Mouse (Mus musculus): Measurements from ENCODE around the gene Tmcc1. TPM values are rescaled to one million over a fixed set of nuclear protein-coding genes. Genes with fewer than 3 reads are reported as not detected.

The Tmcc1 gene
- total RNA-seq, 1 experiment from 2014 or later = 191 TPM

DNA sequence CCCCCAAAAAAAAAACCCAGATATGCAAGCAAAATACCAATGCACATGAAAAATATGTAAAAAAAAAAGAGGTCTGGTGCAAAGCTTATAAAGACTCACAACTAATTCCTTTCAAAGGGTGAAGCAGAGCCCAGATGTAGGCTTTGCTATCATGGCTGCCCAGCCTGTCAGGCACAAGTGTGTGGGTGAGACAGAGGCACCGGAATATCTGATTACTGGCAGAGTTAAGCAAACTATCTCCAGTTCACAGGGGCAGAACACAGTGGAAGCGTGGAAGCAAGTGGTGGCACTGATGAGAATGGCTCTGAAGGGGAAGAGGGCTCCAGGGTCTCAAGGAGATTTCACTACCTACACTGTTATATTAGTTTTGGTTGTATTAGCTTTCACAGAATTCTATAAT, 155.1 kb downstream of the Tmcc1 start:
- ATAC-seq (ENCODE audit: extremely low read depth, insufficient number of reproducible peaks, low FRiP score, poor library complexity, severe bottlenecking) = no peak

DNA sequence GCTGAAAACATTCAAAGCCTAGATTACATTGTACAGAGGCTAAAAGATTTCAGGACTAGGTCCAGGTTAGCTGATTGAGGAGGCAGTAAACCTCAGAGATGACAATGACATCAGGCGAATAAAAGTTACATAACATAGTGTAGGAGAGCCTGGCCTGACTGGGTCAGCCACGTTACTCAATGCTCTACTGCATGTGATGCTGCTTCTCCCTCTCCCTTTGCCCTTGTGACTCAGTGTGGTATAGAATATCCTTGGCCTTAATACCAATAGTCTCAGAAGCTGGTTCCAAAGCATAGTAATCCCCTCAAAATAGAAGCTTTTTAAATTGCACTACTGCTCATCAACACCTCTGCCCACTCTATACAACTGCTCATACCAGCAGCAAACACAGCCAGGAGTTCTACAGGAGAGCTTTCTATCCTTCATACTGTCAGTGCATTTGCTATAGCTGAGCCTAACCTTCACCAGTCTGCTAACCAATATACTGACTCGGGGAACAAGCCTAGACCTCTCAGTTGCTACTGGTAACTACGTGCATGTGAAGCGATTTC, 155.9 kb downstream of the Tmcc1 start:
- no peak for ATAC-seq (ENCODE audit: extremely low read depth, insufficient number of reproducible peaks, low FRiP score, poor library complexity, severe bottlenecking)

DNA sequence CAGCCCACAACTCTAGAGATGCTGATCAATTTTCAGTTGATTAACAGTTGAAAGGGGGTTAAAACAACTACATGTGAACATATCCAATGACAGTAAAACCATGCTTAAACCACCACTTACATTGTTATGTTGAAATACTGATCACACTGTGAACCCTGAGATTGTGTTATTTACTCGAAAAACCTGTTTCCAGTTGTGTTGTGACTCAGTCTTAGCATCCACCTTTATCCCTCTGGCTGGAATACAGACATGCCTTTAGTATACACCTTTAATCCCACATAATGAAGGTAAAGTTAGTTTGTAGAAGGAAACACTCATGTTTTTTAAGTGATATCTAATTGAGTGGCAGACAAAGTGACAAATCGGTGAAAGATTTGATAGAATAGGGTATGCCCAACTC, 156.7 kb downstream of the Tmcc1 start:
- ATAC-seq (ENCODE audit: extremely low read depth, insufficient number of reproducible peaks, low FRiP score, poor library complexity, severe bottlenecking) = no peak

DNA sequence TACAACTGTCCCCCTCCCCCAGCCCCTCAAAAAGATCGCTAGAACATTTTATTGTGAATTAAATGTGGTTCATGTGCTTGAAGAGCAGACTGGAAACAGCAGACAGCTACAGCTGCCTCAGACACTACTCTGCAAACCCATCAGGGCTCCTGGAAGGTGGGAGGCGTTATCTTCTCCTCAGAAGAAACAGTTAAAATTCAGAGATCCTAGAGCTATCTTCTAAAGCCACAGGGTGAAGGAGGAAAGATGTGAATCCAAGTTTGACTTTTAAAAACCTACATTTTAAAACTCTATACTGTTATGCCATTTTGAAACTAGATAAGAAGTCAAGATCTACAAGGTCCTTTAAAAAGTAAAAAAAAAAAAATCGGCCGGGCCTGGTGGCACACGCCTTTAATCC, 162.2 kb downstream of the Tmcc1 start:
- ATAC-seq (ENCODE audit: extremely low read depth, insufficient number of reproducible peaks, low FRiP score, poor library complexity, severe bottlenecking) = no peak

DNA sequence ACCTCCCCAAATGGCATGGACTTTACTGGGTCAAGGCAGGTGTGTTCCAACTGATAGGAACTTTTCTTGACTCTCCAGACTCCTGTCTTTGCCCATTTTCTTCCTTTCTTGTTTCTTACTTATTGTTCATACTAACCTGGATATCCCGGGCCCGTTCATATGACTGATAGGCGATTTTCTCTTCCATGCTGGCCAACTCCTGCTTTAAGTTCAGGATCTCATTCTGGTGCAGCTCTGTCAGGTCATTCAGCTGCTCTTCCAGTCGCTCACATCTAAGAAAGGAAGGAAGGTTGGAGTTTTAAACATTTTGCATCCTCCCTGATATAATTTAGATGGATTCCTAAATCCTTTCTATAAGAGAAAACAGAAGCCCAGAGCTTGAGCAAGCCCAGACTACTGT, 168.6 kb downstream of the Tmcc1 start:
- ATAC-seq (ENCODE audit: extremely low read depth, insufficient number of reproducible peaks, low FRiP score, poor library complexity, severe bottlenecking) = 0 out of 2 replicates have a peak, but pooled peaks have one; percentile 30

DNA sequence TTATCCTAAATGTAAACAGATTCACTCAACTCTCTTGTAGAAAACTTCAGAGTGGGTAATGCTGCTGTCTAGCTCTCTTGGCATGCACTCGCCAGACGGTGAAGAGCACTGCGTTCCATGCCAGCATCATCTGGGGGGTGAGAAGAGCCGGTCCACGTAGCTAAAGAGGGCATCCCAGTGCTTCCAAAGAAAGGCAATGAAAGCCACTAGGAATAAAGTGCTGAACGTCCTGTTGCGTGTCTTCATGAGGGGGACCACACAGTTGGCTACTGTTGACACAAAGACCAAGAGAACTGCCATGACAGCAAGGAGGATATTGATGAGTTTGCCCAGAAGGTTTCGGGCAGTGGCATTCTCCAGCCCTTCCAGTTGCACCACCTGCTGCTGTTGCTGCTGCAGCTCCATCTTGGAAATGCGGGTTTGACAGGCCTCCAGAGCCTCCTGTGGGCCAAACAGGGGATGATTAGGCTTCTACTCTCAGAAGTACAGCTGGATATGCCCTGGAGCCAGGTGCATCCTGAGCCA, 171.3 kb downstream of the Tmcc1 start:
- peak; percentile 35; the same call in 1 of the 2 replicates for ATAC-seq (ENCODE audit: extremely low read depth, insufficient number of reproducible peaks, low FRiP score, poor library complexity, severe bottlenecking)

DNA sequence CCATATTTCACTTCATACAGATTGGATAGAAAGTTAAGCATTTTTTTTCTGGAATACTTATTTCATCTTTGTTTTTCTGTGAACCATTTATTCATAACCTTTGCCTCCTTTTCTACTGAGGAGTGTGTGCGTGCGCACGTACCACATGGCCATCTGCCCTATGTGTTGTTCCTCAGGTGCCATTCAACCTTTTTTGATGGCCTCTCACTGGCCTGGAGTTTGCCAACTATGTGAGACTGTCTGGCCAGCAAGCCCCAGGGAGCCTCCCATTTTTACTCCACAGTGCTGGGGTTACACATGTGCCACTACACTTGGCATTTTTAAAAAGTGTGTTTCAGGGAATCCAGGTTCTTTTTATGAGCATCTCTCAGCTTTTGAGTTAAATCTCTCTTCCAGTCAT, 177.4 kb downstream of the Tmcc1 start:
- no peak for ATAC-seq (ENCODE audit: extremely low read depth, insufficient number of reproducible peaks, low FRiP score, poor library complexity, severe bottlenecking)

DNA sequence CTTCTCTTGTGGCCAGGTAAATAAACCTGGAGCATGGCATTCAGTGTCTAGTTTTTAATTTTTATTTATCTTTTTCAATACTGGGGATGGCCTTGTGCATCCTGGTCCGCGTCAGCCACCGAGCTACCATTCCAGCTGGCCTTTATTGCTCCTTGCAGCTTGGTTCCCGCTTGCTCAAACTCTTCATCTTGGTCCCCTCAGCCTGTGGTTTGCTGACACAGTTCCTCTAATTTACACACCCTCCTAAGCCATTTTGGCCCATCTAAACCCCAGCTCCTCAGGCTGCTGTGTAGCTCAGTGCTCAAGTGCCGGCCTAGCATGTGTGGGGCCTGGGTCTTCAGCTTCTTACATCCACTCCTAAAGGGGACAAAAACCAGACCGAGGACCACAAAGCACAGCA, 179.2 kb downstream of the Tmcc1 start:
- ATAC-seq (ENCODE audit: extremely low read depth, insufficient number of reproducible peaks, low FRiP score, poor library complexity, severe bottlenecking) = no peak

DNA sequence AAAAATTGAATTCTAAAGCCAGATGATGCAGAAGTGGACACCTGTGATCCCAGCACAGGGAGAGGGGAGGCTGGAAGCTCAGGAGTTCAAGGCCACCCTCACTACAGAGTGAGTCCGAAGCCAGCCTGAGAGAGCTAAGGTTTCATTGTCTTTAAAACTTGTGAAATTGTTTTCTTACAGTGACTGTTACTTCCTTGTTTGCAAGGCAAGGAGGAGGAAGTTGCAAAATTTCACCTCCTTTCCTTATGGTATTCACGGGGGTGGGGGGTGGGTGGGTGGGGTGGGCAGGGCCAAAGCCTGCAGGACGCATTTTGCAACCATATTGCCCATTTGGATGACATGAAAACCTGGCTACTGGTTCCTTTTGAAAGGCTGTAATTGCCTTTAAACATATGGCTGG, 179.6 kb downstream of the Tmcc1 start:
- ATAC-seq (ENCODE audit: extremely low read depth, insufficient number of reproducible peaks, low FRiP score, poor library complexity, severe bottlenecking) = peak; percentile 55

DNA sequence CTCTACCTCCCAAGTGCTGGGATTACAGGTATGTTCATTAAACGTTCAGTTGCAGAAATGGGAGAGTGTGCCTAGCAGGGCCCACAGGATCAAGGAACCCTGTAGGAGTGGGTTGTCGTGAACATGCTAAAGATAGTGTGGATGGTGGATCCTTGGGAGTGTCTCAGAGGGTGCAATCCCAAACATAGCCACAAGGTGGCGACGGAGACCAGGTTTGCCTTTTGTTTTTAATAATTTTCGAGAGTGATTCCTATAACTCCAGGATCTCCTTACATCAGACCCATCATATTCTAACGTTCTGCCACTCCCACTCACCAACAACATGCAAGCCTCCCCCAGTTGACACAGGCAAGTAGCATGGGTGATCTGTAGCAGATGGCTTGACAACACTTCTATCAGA, 182.7 kb downstream of the Tmcc1 start:
- ATAC-seq (ENCODE audit: extremely low read depth, insufficient number of reproducible peaks, low FRiP score, poor library complexity, severe bottlenecking) = peak; percentile 50; the same call in 1 of the 2 replicates

DNA sequence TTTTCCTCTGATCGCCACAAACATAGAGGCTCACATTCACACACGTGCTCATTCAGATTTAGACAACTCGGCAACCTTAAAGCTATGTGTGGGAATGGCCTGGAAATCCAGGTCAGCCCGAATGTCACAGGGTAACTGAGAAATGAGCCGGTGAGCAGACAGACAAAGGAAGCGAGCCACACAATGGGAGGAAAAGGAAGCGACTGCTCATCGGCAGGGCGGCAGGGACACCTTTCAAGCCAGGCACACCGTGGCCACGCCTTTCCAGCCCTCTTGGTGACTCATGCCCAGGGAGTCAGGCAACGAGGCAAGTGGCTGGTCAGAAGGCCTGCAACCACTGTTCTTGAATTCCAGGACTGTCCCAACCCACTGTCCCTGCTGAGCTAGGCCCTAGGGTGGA, 183.9 kb downstream of the Tmcc1 start:
- ATAC-seq (ENCODE audit: extremely low read depth, insufficient number of reproducible peaks, low FRiP score, poor library complexity, severe bottlenecking) = no peak

DNA sequence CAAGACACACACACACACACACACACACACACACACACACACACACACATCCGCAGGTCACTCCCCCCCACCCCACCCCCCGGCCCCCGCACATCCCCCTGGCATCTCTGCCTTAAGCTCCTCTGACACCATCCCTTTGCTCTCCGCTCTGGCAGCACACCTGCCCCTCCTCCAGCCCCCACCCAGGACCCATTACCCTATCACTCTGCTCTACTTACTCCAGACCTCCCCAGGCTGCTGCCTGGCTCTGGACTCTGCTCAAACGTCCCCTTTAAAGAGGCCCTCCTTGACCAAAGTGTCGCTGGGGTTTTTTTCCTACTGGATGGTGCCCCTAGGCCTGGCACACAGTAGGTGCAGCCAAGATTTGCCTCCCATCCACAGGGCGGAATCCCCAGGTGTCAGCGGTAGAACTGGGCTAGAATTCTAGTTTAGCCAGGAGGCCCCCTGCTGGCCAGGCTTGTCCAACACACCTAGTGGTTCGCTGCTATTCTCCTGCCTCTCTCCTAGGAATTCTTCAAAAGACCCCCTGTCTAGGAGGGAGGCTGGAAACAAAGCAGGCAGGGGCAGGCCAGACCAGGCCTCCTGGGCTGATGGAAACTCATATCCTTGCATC, 185.6 kb downstream of the Tmcc1 start:
- peak; percentile 49 for ATAC-seq (ENCODE audit: extremely low read depth, insufficient number of reproducible peaks, low FRiP score, poor library complexity, severe bottlenecking)

DNA sequence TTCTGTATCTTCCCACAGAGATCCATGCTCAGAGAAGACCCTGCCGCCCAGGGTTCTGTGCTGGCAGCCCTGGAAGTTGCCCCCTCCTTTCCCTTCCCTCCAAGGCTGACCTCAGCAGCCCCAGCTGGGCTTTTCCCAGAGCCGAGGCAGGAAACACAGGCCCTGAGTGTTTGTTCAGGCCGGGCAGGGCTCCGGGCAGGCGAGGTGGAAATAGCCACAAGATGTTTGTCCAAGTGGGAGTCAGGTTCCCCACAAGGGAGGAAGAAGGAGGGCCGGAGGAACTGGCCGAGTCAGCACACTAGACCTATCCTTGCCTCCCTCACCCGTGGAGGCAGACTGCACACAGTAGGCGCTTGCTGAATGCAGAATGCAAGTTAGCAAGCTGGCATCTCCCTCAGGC, 186.6 kb downstream of the Tmcc1 start:
- no peak for ATAC-seq (ENCODE audit: extremely low read depth, insufficient number of reproducible peaks, low FRiP score, poor library complexity, severe bottlenecking)

DNA sequence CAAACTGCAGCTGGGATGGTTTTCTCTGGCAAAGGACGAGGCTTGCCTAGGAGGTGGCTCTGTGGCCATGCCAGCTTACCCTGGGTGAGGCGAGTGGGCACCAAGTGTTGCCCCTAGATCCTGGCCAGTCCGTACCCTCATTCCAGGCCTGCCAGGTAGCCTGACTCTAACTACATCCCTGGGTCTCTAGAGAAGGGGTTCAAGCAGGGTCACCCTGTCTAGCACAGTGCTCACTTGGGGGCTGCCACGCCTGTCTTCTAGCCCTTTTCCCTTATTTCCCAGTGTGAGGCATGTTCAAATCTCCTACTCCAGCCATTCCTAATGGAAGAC, 187.4 kb downstream of the Tmcc1 start:
- ATAC-seq (ENCODE audit: extremely low read depth, insufficient number of reproducible peaks, low FRiP score, poor library complexity, severe bottlenecking) = no peak

DNA sequence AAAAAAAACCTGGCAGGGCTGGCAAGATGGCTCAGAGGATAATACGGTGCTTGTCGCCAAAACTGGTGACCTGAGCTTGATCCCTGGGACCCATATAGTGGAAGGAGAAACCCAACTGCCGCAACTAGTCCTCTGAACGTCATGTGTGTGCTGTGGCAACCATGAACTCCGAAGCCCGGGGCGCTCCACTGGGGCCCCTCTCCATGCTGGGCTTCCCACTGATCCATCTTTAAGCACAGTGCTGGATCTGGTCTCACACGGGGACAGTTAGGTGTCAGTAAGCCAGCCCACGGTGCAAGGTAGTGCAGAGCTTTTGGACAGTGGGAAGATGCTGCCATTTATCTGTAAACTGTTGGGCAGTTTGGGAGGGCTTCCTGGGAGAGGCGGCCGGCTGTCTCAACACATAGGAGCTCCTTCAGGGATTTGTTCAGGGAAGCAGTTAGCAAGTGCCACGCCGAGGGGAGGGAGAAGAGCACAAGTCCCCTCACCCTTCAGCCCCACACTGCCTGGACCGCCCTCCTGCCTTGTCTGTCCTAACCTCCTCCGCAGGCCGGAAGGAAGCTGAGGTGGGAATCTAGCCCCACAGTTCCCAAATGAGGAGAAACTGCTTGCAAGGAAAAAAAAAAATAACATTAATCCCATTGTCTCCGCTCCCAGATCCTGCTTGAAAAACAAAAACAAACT, 187.9 kb downstream of the Tmcc1 start:
- ATAC-seq (ENCODE audit: extremely low read depth, insufficient number of reproducible peaks, low FRiP score, poor library complexity, severe bottlenecking) = no peak

DNA sequence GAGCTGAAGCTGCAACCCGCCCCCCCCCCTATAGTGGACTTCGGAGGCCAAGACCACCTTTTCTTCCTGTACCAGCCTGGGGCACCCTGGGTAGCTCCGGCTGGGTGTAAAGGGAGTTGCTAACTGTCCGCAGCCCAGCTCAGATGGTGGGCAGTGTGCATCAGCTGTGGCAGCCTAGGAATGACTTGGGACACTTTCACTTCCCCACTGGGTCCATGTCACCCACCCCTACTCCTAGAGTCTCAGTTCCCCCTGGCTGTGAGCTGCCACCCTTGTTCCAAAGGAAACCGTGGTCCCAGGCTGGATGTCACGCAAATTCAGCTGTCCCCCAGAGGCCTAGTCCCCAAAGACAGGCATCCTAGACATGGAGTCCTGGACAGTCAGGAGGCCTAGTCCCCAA, 188.6 kb downstream of the Tmcc1 start:
- ATAC-seq (ENCODE audit: extremely low read depth, insufficient number of reproducible peaks, low FRiP score, poor library complexity, severe bottlenecking) = no peak

DNA sequence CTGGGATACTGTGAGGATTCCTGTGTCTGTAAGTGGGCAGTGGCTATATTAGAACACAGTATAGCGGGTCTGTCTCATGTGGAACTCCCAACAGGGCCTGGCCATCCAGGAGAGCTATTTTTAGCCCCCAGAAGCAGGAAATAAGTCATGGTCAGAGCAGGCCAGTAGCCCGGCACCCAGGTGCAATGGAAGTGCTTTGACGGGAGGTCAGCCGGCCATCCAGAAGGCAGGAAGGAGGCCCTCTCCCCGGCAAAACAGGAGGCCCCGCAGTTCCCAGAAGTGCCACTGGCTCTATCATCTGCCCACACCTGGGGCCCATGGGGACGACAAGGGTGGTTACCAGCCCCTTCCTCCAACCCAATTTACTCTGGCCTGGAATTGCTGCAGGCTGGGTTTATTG, 189.2 kb downstream of the Tmcc1 start:
- no peak for ATAC-seq (ENCODE audit: extremely low read depth, insufficient number of reproducible peaks, low FRiP score, poor library complexity, severe bottlenecking)

DNA sequence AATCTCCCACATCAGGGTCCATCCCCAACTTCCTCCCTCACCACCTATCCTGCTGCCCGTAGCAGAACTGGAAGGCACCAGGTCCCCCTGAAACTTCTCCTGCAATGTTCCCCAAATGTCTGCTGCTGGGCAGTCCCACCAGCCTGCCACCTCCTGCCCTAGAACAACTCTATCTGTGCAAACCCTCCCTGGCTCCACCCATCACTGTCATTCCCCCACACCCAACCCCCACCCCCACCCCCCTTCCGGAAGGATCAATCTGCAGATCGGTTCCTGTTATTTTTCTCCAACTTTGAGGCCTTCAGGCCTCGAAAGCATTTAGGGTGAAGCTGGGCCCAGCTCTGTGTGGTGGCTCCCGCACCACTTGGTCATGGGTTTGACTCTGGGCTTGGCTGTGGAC, 189.8 kb downstream of the Tmcc1 start:
- no peak for ATAC-seq (ENCODE audit: extremely low read depth, insufficient number of reproducible peaks, low FRiP score, poor library complexity, severe bottlenecking)

DNA sequence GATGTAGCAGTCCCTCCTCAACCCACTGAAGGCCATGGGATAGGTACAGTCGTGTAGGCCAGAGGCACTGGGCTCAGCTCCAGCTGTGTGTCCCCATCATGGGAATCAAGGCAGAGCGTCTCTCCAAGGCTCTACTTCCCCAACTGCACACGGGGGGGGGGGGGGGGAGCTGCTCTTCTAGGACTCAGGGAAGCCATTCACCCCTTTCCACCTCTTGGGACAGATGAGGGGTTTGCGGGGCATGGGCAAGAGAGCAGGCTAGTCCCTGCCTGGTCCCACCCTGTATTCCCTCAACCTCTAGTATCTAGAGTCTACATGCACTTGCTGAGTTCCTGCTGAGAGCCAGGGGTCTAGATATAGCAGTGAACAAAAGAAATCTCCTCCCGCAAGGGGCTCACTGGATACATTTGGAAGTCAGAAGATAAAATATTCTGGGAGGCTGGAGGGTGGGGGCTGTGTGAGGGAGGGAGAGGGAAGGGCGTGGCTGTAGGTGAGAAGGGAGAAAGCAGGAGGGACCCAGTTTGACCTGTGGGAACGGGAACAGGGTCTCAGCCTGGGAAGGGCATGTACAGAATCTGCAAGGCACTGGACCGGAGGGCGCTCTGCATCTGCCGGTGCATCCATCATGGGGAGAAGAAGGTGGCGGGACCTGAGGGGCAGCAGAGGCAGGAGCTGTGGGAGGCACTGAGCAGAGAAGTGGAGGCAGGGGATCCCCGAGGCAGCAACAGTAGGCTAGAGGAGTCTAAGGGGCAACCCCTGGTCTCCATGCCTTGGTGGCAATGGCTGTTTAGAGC, 190.8 kb downstream of the Tmcc1 start:
- no peak for ATAC-seq (ENCODE audit: extremely low read depth, insufficient number of reproducible peaks, low FRiP score, poor library complexity, severe bottlenecking)

DNA sequence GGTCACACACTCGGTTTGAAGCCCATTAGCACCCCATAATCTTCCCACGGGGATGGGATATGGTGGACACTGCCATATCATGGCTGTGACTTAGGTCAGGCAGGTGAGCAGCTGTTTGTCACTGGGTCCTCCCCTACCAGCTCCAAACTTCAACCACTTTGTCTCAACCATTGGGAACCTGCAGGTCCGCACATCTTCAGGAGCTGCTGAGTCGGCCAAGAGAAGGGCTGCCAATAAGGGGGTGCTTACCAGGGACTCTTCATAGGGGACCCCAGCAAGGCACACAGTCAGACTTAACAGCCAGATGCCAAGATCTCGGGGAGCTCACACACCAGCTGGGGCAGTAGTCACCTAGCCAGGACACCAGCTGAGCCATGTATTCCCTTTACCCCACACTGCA, 192.4 kb downstream of the Tmcc1 start:
- ATAC-seq (ENCODE audit: extremely low read depth, insufficient number of reproducible peaks, low FRiP score, poor library complexity, severe bottlenecking) = no peak
